Mouse (Mus musculus): ENCODE measurements around the gene Gm3336. TPM values are rescaled to one million over a fixed set of nuclear protein-coding genes. Genes with fewer than 3 reads are reported as not detected.
A peak's percentile ranks its signal among the peaks of the same experiment; 100 is the strongest.

Gene Gm3336
- polyA plus RNA-seq, 1 experiment from 2014 or later, result 32.2 TPM

DNA sequence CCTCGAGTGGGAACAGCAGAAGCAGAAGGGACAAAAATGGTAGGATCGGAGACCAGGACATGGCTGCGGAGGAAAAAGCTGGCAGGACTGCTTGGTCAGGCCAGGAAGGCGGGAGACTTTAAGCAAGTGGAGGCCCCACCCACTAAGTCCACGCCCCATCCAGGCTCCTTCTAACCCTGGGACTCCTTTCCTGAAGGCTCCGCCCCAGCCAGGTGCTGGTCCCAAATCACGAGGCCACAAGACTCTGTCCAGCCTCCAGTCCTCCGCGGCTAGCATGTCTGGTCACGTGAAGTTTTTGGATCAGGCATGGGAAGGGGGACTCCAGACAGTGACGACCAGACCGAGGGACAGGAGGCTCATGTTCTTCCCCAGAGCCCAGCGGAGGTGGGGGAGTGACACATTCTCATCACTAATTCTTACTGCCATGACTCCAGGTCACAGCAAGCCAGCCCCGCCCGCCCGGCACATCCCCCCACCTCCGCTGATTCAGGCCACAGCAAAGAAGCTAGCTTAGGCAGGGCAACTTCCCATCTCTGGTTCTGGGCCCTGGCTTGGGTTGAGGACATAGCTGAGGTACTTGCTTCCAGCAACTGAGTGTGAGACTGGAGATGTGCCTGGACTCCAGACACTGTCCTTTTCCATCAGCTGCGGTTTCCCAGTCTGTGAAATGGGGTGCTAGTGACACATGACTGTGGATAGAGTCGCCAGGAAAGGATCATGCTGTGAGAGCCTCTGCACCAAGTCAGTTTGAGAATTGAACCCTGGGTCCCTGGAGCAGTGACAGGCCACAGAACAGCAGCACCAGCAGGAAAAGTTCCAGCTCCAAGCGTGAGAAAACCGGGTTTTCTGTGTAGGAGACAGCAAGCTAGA lies 48.5 kb downstream of the Gm3336 start:
- DNase-seq (ENCODE audit: low spot score) (peak; percentile 92), ATAC-seq (ENCODE audit: low FRiP score, low TSS enrichment) (peak; percentile 72)
- Histone ChIP-seq H3K9ac (ENCODE audit: low read length) (peak overlapping the region; percentile 70), H3K27ac (replicated peaks) (peak overlapping the region; percentile 79), H3K27me3 (ENCODE audit: control insufficient read depth, insufficient read depth, low read length) (no peaks in the 10 kb centered on the region), H3K9me3 (ENCODE audit: control insufficient read depth, low read length) (no peaks in the 10 kb centered on the region), H3K4me1 (replicated peaks; ENCODE audit: control insufficient read depth, insufficient read depth) (0 out of 2 replicates have a peak, but pooled peaks cover 3% of the 10 kb centered on the region), H3K4me2 (replicated peaks; ENCODE audit: low read depth) (peak overlapping the region; percentile 87), H3K36me3 (ENCODE audit: control insufficient read depth, insufficient read depth, low read length) (peaks cover 27% of the 10 kb centered on the region), H3K4me3 (ENCODE audit: low read depth, low read length) (peak overlapping the region; percentile 48)
- 11% methylated on average over 21 of the region's 21 CpGs for WGBS
- TF ChIP-seq CTCF (IDR thresholded peaks at IDR 0.05; ENCODE audit: low read depth) (no peak), EP300 (optimal IDR thresholded peaks at IDR 0.05) (no peak)

DNA sequence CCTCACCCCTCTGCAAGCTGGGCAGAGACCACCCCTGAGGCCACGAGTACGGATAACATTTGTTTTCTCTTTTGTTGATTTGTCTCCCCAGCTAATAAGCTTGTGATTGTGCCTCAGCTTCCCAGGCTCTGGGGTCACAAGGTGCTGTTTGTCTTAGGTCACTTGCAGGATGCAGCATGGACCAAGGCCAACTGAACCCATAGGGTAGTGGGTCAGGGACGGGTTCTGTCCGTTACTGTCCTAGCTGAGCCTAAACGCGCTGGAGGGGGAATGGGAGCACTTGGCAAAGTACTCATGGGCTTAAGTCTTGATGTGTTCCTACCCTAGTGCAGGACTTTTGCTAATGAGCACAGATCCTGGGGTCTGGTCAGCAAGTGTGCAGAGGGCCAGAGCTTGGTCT lies 49.2 kb downstream of the Gm3336 start:
- no peak overlapping the region for H3K4me2 ChIP-seq (replicated peaks; ENCODE audit: low read depth)
- H3K9me3 ChIP-seq (ENCODE audit: control insufficient read depth, low read length), result no peaks in the 10 kb centered on the region
- 0 out of 2 replicates have a peak, but pooled peaks cover 3% of the 10 kb centered on the region for H3K4me1 ChIP-seq (replicated peaks; ENCODE audit: control insufficient read depth, insufficient read depth)
- no peak for TF ChIP-seq EP300 (optimal IDR thresholded peaks at IDR 0.05)
- TF ChIP-seq CTCF (IDR thresholded peaks at IDR 0.05; ENCODE audit: low read depth), result no peak
- 79% methylated on average over 6 of the region's 6 CpGs for WGBS
- DNase-seq (ENCODE audit: low spot score) (no peak), ATAC-seq (ENCODE audit: low FRiP score, low TSS enrichment) (no peak)
- no peaks in the 10 kb centered on the region for H3K27me3 ChIP-seq (ENCODE audit: control insufficient read depth, insufficient read depth, low read length)
- no peak overlapping the region for H3K4me3 ChIP-seq (ENCODE audit: low read depth, low read length)
- H3K9ac ChIP-seq (ENCODE audit: low read length), result 0 out of 2 replicates have a peak overlapping the region, but pooled peaks have one; percentile 5
- H3K36me3 ChIP-seq (ENCODE audit: control insufficient read depth, insufficient read depth, low read length), result peaks cover 26% of the 10 kb centered on the region
- H3K27ac ChIP-seq (replicated peaks), result peak overlapping the region; percentile 79; the same call in 1 of the 2 replicates

DNA sequence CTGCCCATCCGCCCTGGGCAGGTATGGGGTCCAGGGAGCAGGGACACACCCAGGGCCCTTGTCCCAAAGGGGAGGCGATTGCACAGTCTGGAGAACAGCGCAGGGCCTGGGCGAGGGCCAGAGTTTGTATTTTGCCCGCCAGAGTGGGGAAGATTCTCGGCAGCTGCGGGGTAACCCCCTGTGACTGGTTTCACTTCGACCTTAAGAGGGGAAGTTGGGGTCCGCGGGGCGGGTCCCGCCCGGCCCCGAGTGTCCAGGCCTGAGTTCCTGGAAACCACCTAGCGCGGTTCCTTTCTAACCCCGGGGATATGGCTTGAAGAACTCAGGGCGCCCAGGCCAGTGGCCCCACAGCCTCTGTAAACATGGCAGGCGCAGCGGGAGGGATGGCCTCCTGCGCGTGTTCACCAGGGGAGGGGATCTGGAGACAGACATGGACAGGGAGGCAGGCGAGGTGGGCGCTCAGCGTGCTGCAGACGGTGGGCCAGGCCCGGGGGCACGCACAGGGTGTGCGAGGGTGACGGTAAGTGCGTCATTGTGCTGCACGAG lies 50.0 kb downstream of the Gm3336 start:
- H3K36me3 ChIP-seq (ENCODE audit: control insufficient read depth, insufficient read depth, low read length), result peaks cover 20% of the 10 kb centered on the region
- TF ChIP-seq EP300 (optimal IDR thresholded peaks at IDR 0.05), result no peak
- TF ChIP-seq CTCF (IDR thresholded peaks at IDR 0.05; ENCODE audit: low read depth), result no peak
- no peaks in the 10 kb centered on the region for H3K9me3 ChIP-seq (ENCODE audit: control insufficient read depth, low read length)
- no peak overlapping the region for H3K9ac ChIP-seq (ENCODE audit: low read length)
- DNase-seq (ENCODE audit: low spot score) (no peak), ATAC-seq (ENCODE audit: low FRiP score, low TSS enrichment) (no peak)
- H3K4me1 ChIP-seq (replicated peaks; ENCODE audit: control insufficient read depth, insufficient read depth), result peaks cover 3% of the 10 kb centered on the region; the same call in 1 of the 2 replicates
- H3K4me2 ChIP-seq (replicated peaks; ENCODE audit: low read depth), result no peak overlapping the region
- H3K4me3 ChIP-seq (ENCODE audit: low read depth, low read length), result no peak overlapping the region
- WGBS, result 90% methylated on average over 32 of the region's 32 CpGs
- no peaks in the 10 kb centered on the region for H3K27me3 ChIP-seq (ENCODE audit: control insufficient read depth, insufficient read depth, low read length)
- no peak overlapping the region for H3K27ac ChIP-seq (replicated peaks)

DNA sequence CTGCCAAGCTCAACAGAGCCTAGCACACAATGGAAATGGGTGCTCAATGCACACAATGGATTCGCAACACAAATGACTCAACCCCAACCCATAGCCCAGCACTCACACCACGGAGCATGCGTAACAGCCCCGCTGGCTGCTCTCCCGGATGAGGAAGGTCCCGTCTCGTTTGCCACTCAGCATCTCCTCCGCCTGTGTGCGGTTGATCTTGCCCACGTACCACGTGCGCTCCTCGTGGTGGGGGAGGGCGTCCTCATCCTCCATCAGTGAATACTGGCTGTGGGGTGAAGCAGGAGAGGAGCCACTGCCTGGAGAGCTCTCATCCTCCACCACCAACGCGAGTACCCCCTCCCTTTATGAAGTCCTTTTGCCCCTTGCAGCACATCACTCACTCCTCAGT lies 50.6 kb downstream of the Gm3336 start:
- Histone ChIP-seq H3K4me1 (replicated peaks; ENCODE audit: control insufficient read depth, insufficient read depth) (peaks cover 9% of the 10 kb centered on the region; the same call in 1 of the 2 replicates), H3K4me3 (ENCODE audit: low read depth, low read length) (no peak overlapping the region), H3K9me3 (ENCODE audit: control insufficient read depth, low read length) (no peaks in the 10 kb centered on the region), H3K36me3 (ENCODE audit: control insufficient read depth, insufficient read depth, low read length) (peaks cover 20% of the 10 kb centered on the region), H3K9ac (ENCODE audit: low read length) (no peak overlapping the region), H3K27ac (replicated peaks) (no peak overlapping the region), H3K27me3 (ENCODE audit: control insufficient read depth, insufficient read depth, low read length) (no peaks in the 10 kb centered on the region), H3K4me2 (replicated peaks; ENCODE audit: low read depth) (no peak overlapping the region)
- ATAC-seq (ENCODE audit: low FRiP score, low TSS enrichment), result no peak
- TF ChIP-seq CTCF (IDR thresholded peaks at IDR 0.05; ENCODE audit: low read depth) (no peak), EP300 (optimal IDR thresholded peaks at IDR 0.05) (no peak)
- no peak for DNase-seq (ENCODE audit: low spot score)
- 83% methylated on average over 16 of the region's 16 CpGs for WGBS

DNA sequence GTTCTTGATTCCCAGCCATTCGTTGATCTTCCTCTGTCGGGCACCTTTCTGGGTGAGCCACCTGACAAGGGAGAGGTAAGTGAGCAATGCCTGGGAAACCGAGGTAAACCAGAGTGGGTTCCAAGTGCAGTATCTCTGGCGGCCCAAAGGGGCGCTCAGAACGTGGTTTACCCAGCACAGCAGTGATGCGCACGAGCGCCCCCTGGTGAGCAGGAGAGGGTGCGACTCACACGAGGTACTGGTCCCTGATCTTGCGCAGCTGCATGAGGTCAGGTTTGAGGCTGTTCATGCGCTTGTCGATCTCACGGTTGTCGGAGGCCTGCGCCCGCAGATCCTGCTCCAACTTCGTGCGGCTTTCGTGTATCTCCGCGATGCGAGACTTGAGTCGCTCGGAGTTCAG lies 51.0 kb downstream of the Gm3336 start:
- peaks cover 18% of the 10 kb centered on the region for H3K36me3 ChIP-seq (ENCODE audit: control insufficient read depth, insufficient read depth, low read length)
- peak; percentile 64 for ATAC-seq (ENCODE audit: low FRiP score, low TSS enrichment)

More for the DNA sequence above, 51.0 kb downstream of the Gm3336 start:
- WGBS, result 3% methylated on average over 26 of the region's 26 CpGs
- Histone ChIP-seq H3K9me3 (ENCODE audit: control insufficient read depth, low read length) (no peaks in the 10 kb centered on the region), H3K9ac (ENCODE audit: low read length) (no peak overlapping the region), H3K4me2 (replicated peaks; ENCODE audit: low read depth) (no peak overlapping the region), H3K27me3 (ENCODE audit: control insufficient read depth, insufficient read depth, low read length) (no peaks in the 10 kb centered on the region), H3K4me1 (replicated peaks; ENCODE audit: control insufficient read depth, insufficient read depth) (peaks cover 9% of the 10 kb centered on the region; the same call in 1 of the 2 replicates), H3K27ac (replicated peaks) (no peak overlapping the region), H3K4me3 (ENCODE audit: low read depth, low read length) (no peak overlapping the region)
- DNase-seq (ENCODE audit: low spot score), result peak; percentile 98
- TF ChIP-seq EP300 (optimal IDR thresholded peaks at IDR 0.05), result no peak
- peak; percentile 100 for TF ChIP-seq CTCF (IDR thresholded peaks at IDR 0.05; ENCODE audit: low read depth)
